Comparison of ENCODE assay signal across 8 mouse cellular contexts in the genomic region with DNA sequence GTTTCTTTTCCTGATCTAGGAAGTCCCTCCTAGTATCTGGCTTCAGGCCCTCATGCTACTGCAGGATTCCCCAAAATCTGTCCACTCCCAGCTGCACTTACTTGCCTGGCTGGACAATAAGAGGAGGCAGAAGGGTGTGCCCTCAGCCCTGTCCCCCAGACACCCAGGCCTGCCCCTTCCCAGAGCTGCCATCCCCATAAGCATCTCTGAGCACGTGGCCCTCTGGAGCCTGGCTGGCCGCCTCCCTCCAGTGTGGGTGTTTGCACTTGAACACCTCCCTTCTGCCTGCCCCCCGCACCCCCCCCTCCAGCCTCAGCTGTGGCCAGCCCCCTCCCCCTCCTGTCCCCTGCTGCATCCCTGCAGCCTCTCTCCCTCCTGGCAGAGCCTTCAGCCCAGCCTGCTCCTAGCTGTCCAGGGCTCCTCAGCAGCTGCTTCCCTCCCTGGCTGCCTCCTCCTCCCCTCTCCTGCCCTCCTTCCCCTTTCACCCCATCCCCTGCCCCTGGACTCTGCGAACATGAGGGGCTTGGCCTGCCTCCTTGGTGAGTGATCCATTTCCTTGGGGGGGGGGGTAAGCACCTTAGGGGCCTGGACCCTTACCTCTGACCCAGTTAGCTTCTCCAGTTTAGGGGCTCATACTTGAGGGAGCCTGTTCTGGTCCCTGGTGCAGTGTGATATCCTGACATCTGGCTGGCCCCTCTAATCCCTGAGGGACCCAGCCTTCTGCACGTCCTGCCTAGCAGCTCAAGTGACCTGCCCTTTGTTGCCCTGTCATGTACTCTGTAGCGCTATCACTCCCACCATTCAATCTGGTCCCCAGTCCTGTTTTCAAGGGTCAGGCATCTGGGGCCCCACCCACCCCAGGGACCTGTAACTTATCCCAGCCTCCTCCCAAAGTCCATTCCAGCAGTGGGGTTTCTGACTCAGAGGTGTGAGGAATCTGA. TPM values are rescaled to one million over a fixed set of nuclear protein-coding genes. Genes with fewer than 3 reads are reported as not detected.
DNase-seq lines count a peak whose midpoint lies in the region; ATAC-seq lines count a peak whose summit lies in the region.

A gene (plus strand): TSS at position 345 of the 941 bp plus-strand sequence.

- H3K27me3 ChIP-seq in megakaryocyte, embryonic 14.5 days (replicated peaks), result peaks cover 68% of the 10 kb centered on the region
- H3K27me3 ChIP-seq in forebrain, embryonic 10.5 days (ENCODE audit: poor library complexity, severe bottlenecking), result no peaks in the 10 kb centered on the region
- no peaks in the 10 kb centered on the region for H3K27me3 ChIP-seq in heart, embryonic 16.5 days (ENCODE audit: control insufficient read depth, insufficient read depth, low read length)
- H3K27me3 ChIP-seq in liver, embryonic 12.5 days (replicated peaks), result peaks cover 73% of the 10 kb centered on the region

- peaks cover 63% of the 10 kb centered on the region for H3K4me1 ChIP-seq in megakaryocyte, embryonic 14.5 days
- peaks cover 70% of the 10 kb centered on the region for H3K4me1 ChIP-seq in forebrain, embryonic 10.5 days
- peaks cover 32% of the 10 kb centered on the region for H3K4me1 ChIP-seq in heart, embryonic 16.5 days (ENCODE audit: control insufficient read depth, insufficient read depth, low read length)
- peaks cover 44% of the 10 kb centered on the region for H3K4me1 ChIP-seq in liver, embryonic 12.5 days

- H3K4me2 ChIP-seq in heart, embryonic 16.5 days (ENCODE audit: low read depth, low read length), result peak within 1 kb of the TSS; percentile 80; the same call in 1 of the 2 replicates
- no peak within 1 kb of the TSS; the same call in 1 of the 2 replicates for H3K4me2 ChIP-seq in liver, embryonic 12.5 days

- peak; percentile 53 for DNase-seq in forebrain, embryonic 10.5 days (ENCODE audit: extremely low spot score, low spot score)
- DNase-seq in retina, postnatal 1 day, result peak; percentile 77
- DNase-seq in layer of hippocampus, postnatal 14 days (ENCODE audit: low spot score in 2 of 2), result no peak
- no peak for DNase-seq in adrenal gland, adult 8-10 months

- H3K9ac ChIP-seq in heart, embryonic 16.5 days (ENCODE audit: low read length), result 0 out of 2 replicates have a peak within 1 kb of the TSS, but pooled peaks have one; percentile 30
- H3K9ac ChIP-seq in liver, embryonic 12.5 days, result no peak within 1 kb of the TSS

- peak within 1 kb of the TSS; percentile 42 for H3K4me3 ChIP-seq in megakaryocyte, embryonic 14.5 days (replicated peaks)
- H3K4me3 ChIP-seq in forebrain, embryonic 10.5 days, result peak within 1 kb of the TSS; percentile 53
- no peak within 1 kb of the TSS for H3K4me3 ChIP-seq in heart, embryonic 16.5 days (ENCODE audit: low read length)
- H3K4me3 ChIP-seq in liver, embryonic 12.5 days, result no peak within 1 kb of the TSS

- peak within 1 kb of the TSS; percentile 92 for H3K27ac ChIP-seq in forebrain, embryonic 10.5 days
- peak within 1 kb of the TSS; percentile 74 for H3K27ac ChIP-seq in heart, embryonic 16.5 days (ENCODE audit: low read length)
- 0 out of 2 replicates have a peak within 1 kb of the TSS, but pooled peaks have one; percentile 45 for H3K27ac ChIP-seq in liver, embryonic 12.5 days

- no peaks in the 10 kb centered on the region for H3K9me3 ChIP-seq in megakaryocyte, embryonic 14.5 days
- 0 out of 2 replicates have a peak, but pooled peaks cover 4% of the 10 kb centered on the region for H3K9me3 ChIP-seq in forebrain, embryonic 10.5 days
- H3K9me3 ChIP-seq in heart, embryonic 16.5 days (replicated peaks; ENCODE audit: control insufficient read depth, low read length), result no peaks in the 10 kb centered on the region
- H3K9me3 ChIP-seq in liver, embryonic 12.5 days (replicated peaks), result no peaks in the 10 kb centered on the region

- 2% methylated on average over 6 of the region's 6 CpGs for WGBS in forebrain, embryonic 10.5 days
- 11% methylated on average over 5 of the region's 6 CpGs for WGBS in heart, embryonic 16.5 days
- 23% methylated on average over 6 of the region's 6 CpGs for WGBS in liver, embryonic 12.5 days (ENCODE audit: insufficient replicate concordance)

- ATAC-seq in megakaryocyte, adult 5-6 weeks (ENCODE audit: poor library complexity, severe bottlenecking), result no peak
- peak; percentile 11; the same call in 1 of the 2 replicates for ATAC-seq in heart, embryonic 16.5 days (replicated peaks; ENCODE audit: extremely low read depth, insufficient read depth, low FRiP score)
- no peak for ATAC-seq in liver, embryonic 12.5 days

- H3K36me3 ChIP-seq in megakaryocyte, embryonic 14.5 days (replicated peaks; ENCODE audit: low read length), result peaks cover 9% of the 10 kb centered on the region
- peaks cover 11% of the 10 kb centered on the region for H3K36me3 ChIP-seq in forebrain, embryonic 10.5 days (replicated peaks)
- H3K36me3 ChIP-seq in heart, embryonic 16.5 days (ENCODE audit: control insufficient read depth, insufficient read depth), result peaks cover 2% of the 10 kb centered on the region; the same call in 1 of the 2 replicates
- peaks cover 3% of the 10 kb centered on the region for H3K36me3 ChIP-seq in liver, embryonic 12.5 days

RNA-seq across cellular contexts. Expression of the gene that starts here (rescaled TPM):
- 0.09 and 1.5 TPM in 2 replicates for polyA plus RNA-seq in megakaryocyte, embryonic 14.5 days (2012; ENCODE audit: insufficient read depth, low replicate concordance)
- total RNA-seq in megakaryocyte, adult 5-6 weeks (2015), result not detected in 2 replicates
- 0.04 TPM in 1 of 2 replicates, not detected in the other for total RNA-seq in megakaryocyte, adult 5-6 weeks (2017)
- polyA plus RNA-seq in forebrain, embryonic 10.5 days (2016; fragmentation: Nextera tagmentation; extraction: Ambion mirVana), result 1.2 and 1.3 TPM in 2 replicates
- polyA plus RNA-seq in heart, embryonic 16.5 days (2015; fragmentation: Nextera tagmentation; extraction: Ambion mirVana), result 2.6 and 2.7 TPM in 2 replicates
- 0.13 and 0.19 TPM in 2 replicates for polyA plus RNA-seq in liver, embryonic 12.5 days (2016; fragmentation: Nextera tagmentation; extraction: Ambion mirVana)
- total RNA-seq in layer of hippocampus, postnatal 14 days (2021), result 1 to 10 TPM; 2.7 to 2.8 TPM
- total RNA-seq in adrenal gland, adult 8-10 months (2022), result 1 to 10 TPM; 1.7 to 4.5 (median 2.2) TPM

Comparison
In these comparisons a context has a peak if more than half of its experiments do, and no peak if none do; other contexts are left out.
1. H3K4me3 ChIP-seq: peak in megakaryocyte, embryonic 14.5 days (single experiment) and forebrain, embryonic 10.5 days (single experiment); none in heart, embryonic 16.5 days (single experiment) and liver, embryonic 12.5 days (single experiment).
2. DNase-seq: peak in forebrain, embryonic 10.5 days (single experiment) and retina, postnatal 1 day (single experiment); none in layer of hippocampus, postnatal 14 days (0 of 2) and adrenal gland, adult 8-10 months (single experiment).
3. Peak in every context shown above with its lines, with median percentiles within 50 percentile points of each other: H3K27ac ChIP-seq.